Mouse (Mus musculus): ENCODE measurements around the gene Mapt. TPM values are rescaled to one million over a fixed set of nuclear protein-coding genes. Genes with fewer than 3 reads are reported as not detected.

Mapt gene
- total and polyA plus RNA-seq, 3 experiments = 0.21 to 1.7 (median 0.64) TPM

GRCm38 (mm10) chr11:104332105-104332504 lies 100.9 kb downstream of the Mapt start:
- H3K4me2 ChIP-seq (ENCODE audit: insufficient read depth, low read depth, poor library complexity, severe bottlenecking) = no peak overlapping the region
- H3K9me3 ChIP-seq (replicated peaks; ENCODE audit: low read length) = no peaks in the 10 kb centered on the region
- H3K4me3 ChIP-seq (replicated peaks in 1 of 3; ENCODE audit: low read depth in 2 of 3, low read length in 2 of 3, poor library complexity in 1 of 3) = no peak overlapping the region
- DNase-seq (ENCODE audit: extremely low read depth) = no peak
- H3K27me3 ChIP-seq (replicated peaks) = no peaks in the 10 kb centered on the region
- in situ Hi-C loops (cut with MboI; ENCODE audit: low pct_ligation_motif_present, low pct_unique_long_range_greater_than_20kb, low sequenced_read_pairs) = loop anchor here (5.0 kb wide), 1 partner anchor 125 kb away; no protein-coding TSS in a partner anchor
- H3K4me1 ChIP-seq (ENCODE audit: control insufficient read depth in 1 of 2, insufficient read depth in 2 of 2) = no peaks in the 10 kb centered on the region
- H3K27ac ChIP-seq (ENCODE audit: insufficient read depth, low read depth) = no peak overlapping the region
- dilution Hi-C loops (cut with MboI; ENCODE audit: extremely low pct_ligation_motif_present, extremely low pct_unique_long_range_greater_than_20kb, low sequenced_read_pairs) = no loop called here
- H3K36me3 ChIP-seq (replicated peaks in 1 of 2; ENCODE audit: control insufficient read depth in 1 of 2, insufficient read depth in 1 of 2, low read length in 1 of 2) = peaks cover 41 to 54% of the 10 kb centered on the region in 2 experiments
- TF ChIP-seq MEF2A (IDR thresholded peaks at IDR 0.05; ENCODE audit: borderline replicate concordance, low read depth, low read length) = no peak
- TF ChIP-seq CHD2 (IDR thresholded peaks at IDR 0.05; ENCODE audit: low read length) = no peak
- no peak for TF ChIP-seq IRF4 (IDR thresholded peaks at IDR 0.05; ENCODE audit: low read depth, low read length)
- H3K79me2 ChIP-seq (replicated peaks; ENCODE audit: control insufficient read depth, extremely low read depth, insufficient read depth, poor library complexity, severe bottlenecking) = no peaks in the 10 kb centered on the region
- no peak overlapping the region for H3K9ac ChIP-seq (ENCODE audit: insufficient read depth, low read depth)

DNA sequence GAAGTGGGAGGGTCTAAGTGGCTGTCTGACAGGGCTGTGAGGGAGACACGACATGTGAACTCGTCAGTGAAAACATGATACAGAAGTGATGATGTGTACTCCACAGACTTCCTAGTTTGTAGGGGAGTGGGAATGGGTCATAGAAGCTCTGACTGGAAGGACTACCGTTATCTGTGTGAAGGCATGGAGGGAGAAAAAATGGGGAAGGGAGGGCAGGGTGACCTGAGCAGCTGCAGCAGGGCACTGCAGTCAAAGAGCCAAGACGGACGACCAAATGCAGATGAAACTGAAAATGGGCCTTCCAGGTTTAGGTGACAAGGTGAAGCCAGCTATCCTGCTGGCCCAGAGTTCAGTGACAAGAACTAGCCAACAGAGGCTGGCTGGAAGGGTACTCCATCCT lies 102.9 kb downstream of the Mapt start:
- H3K36me3 ChIP-seq (replicated peaks in 1 of 2; ENCODE audit: control insufficient read depth in 1 of 2, insufficient read depth in 1 of 2, low read length in 1 of 2) = peaks cover 57 to 73% of the 10 kb centered on the region in 2 experiments
- no peaks in the 10 kb centered on the region for H3K27me3 ChIP-seq (replicated peaks)
- no peaks in the 10 kb centered on the region for H3K4me1 ChIP-seq (ENCODE audit: control insufficient read depth in 1 of 2, insufficient read depth in 2 of 2)
- H3K27ac ChIP-seq (ENCODE audit: insufficient read depth, low read depth) = no peak overlapping the region
- no peak overlapping the region for H3K4me3 ChIP-seq (replicated peaks in 1 of 3; ENCODE audit: low read depth in 2 of 3, low read length in 2 of 3, poor library complexity in 1 of 3)
- H3K9me3 ChIP-seq (replicated peaks; ENCODE audit: low read length) = no peaks in the 10 kb centered on the region
- dilution Hi-C loops (cut with MboI; ENCODE audit: extremely low pct_ligation_motif_present, extremely low pct_unique_long_range_greater_than_20kb, low sequenced_read_pairs) = no loop called here
- TF ChIP-seq ETS1 (conservative IDR thresholded peaks at IDR 0.05; ENCODE audit: low read depth, low read length) (no peak), NRF1 (IDR thresholded peaks at IDR 0.05; ENCODE audit: low read depth, low read length) (no peak), ZNF384 (IDR thresholded peaks at IDR 0.05; ENCODE audit: low read depth, low read length) (no peak), MYC (IDR thresholded peaks at IDR 0.05; ENCODE audit: low read depth, low read length) (no peak), ELF1 (IDR thresholded peaks at IDR 0.05; ENCODE audit: low read depth, low read length) (no peak), E2F4 (IDR thresholded peaks at IDR 0.05; ENCODE audit: insufficient replicate concordance, low read depth, low read length) (no peak), HCFC1 (IDR thresholded peaks at IDR 0.05; ENCODE audit: low read depth, low read length) (no peak), MEF2A (IDR thresholded peaks at IDR 0.05; ENCODE audit: borderline replicate concordance, low read depth, low read length) (no peak), USF1 (IDR thresholded peaks at IDR 0.05; ENCODE audit: low read depth, low read length) (no peak), CTCF (conservative IDR thresholded peaks at IDR 0.05 in 1 of 2, IDR thresholded peaks at IDR 0.05 in 1 of 2; ENCODE audit: low read depth in 2 of 2, low read length in 2 of 2) (no peak), ZKSCAN1 (IDR thresholded peaks at IDR 0.05; ENCODE audit: borderline replicate concordance, low read depth, low read length) (no peak), TCF12 (IDR thresholded peaks at IDR 0.05; ENCODE audit: low read depth, low read length) (no peak)
- no peaks in the 10 kb centered on the region for H3K79me2 ChIP-seq (replicated peaks; ENCODE audit: control insufficient read depth, extremely low read depth, insufficient read depth, poor library complexity, severe bottlenecking)
- in situ Hi-C loops (cut with MboI; ENCODE audit: low pct_ligation_motif_present, low pct_unique_long_range_greater_than_20kb, low sequenced_read_pairs) = loop anchor here (5.0 kb wide), 1 partner anchor 123 kb away; no protein-coding TSS in a partner anchor
- DNase-seq (ENCODE audit: extremely low read depth) = no peak
- H3K9ac ChIP-seq (ENCODE audit: insufficient read depth, low read depth) = no peak overlapping the region
- no peak overlapping the region for H3K4me2 ChIP-seq (ENCODE audit: insufficient read depth, low read depth, poor library complexity, severe bottlenecking)

All from CH12.LX (cell line).